In the genomic region with DNA sequence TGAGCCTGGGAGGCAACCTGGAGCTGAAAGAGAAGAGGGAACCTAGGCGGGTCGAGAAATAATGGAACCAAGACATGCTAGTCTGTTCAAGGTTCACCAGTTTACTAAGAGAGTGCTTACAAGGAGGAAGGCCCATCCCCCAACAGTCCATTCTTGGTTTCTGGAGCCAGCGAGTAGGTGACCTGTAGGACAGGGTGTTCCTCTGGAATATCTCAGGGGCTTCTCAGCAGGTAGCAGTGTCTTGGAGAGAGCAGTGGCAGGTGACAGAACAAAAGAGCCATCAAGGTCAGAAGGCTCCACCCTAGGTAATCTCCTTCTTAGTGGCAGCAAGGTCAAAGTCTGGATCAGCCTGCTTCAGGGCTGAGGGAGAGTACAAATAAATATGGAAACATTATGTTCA, we compare ENCODE assay signal across 6 mouse cellular contexts.
DNase-seq lines count a peak whose midpoint lies in the region; ATAC-seq and TF ChIP-seq lines count a peak whose summit lies in the region.
"Not testable (repeated sequence)": the region's sequence is repeated elsewhere in the genome, so short reads cannot be mapped to it uniquely, and the experiment has no call there.

No protein-coding gene starts in this region.

- TF ChIP-seq POLR2A in ES-Bruce4 (IDR thresholded peaks at IDR 0.05; ENCODE audit: insufficient read depth, low read length) = not testable (repeated sequence)

- not testable (repeated sequence) for H3K4me3 ChIP-seq in ES-Bruce4 (ENCODE audit: low read depth, low read length); ES-E14 (ENCODE audit: insufficient read depth in 1 of 2, low read depth in 1 of 2, low read length in 2 of 2, poor library complexity in 1 of 2, severe bottlenecking in 1 of 2); intestine, embryonic 16.5 days (ENCODE audit: low read length)

- not testable (repeated sequence) for TF ChIP-seq CTCF in ES-Bruce4 (IDR thresholded peaks at IDR 0.05; ENCODE audit: low read depth, low read length)

- not testable (repeated sequence) for H3K27me3 ChIP-seq in ES-Bruce4 (ENCODE audit: control insufficient read depth, insufficient read depth, low read length, poor library complexity, severe bottlenecking); intestine, embryonic 16.5 days (replicated peaks; ENCODE audit: control insufficient read depth, insufficient read depth, low read length)

- not testable (repeated sequence) for H3K4me1 ChIP-seq in ES-Bruce4 (ENCODE audit: control insufficient read depth, insufficient read depth, low read length); ES-E14 (ENCODE audit: control insufficient read depth in 2 of 2, insufficient read depth in 2 of 2, low read length in 2 of 2, poor library complexity in 1 of 2); intestine, embryonic 16.5 days (ENCODE audit: control insufficient read depth, insufficient read depth, low read length)

- not testable (repeated sequence) for H3K36me3 ChIP-seq in ES-Bruce4 (ENCODE audit: control insufficient read depth, insufficient read depth, low read length, poor library complexity, severe bottlenecking); ES-E14 (ENCODE audit: control insufficient read depth, insufficient read depth, low read length, poor library complexity, severe bottlenecking); intestine, embryonic 16.5 days (ENCODE audit: control insufficient read depth, insufficient read depth, low read length)

- in situ Hi-C loops in ES-E14 (cut with MboI; ENCODE audit: low sequenced_read_pairs in 2 of 2, unreplicated experiment in 2 of 2) = not testable (repeated sequence)

- peak; percentile 58; the same call in 1 of the 2 replicates for ATAC-seq in intestine, embryonic 16.5 days

- peak; percentile 86 for TF ChIP-seq EP300 in ES-Bruce4 (IDR thresholded peaks at IDR 0.05; ENCODE audit: insufficient read depth, low read depth, low read length)

- peak; percentile 90 for DNase-seq in ES-CJ7 (ENCODE audit: low read depth, low spot score)
- peak; percentile 41 for DNase-seq in ES-E14 (ENCODE audit: low read depth, low spot score)
- peak; percentile 81 for DNase-seq in R1 (ENCODE audit: low read depth, low spot score)
- peak; percentile 83 for DNase-seq in ZHBTc4 (ENCODE audit: low read depth, low spot score)

- peak overlapping the region; percentile 56; the same call in 1 of the 2 replicates for H3K27ac ChIP-seq in ES-Bruce4 (ENCODE audit: insufficient read depth, low read length)
- H3K27ac ChIP-seq in ES-E14 (ENCODE audit: insufficient read depth, low read depth, low read length, poor library complexity, severe bottlenecking); intestine, embryonic 16.5 days (ENCODE audit: low read length): not testable (repeated sequence)

- H3K9ac ChIP-seq in ES-Bruce4 (ENCODE audit: low read depth, poor library complexity, severe bottlenecking); ES-E14 (ENCODE audit: insufficient read depth, low read depth, low read length, poor library complexity, severe bottlenecking); intestine, embryonic 16.5 days (ENCODE audit: low read depth, low read length): not testable (repeated sequence)

- 64% methylated on average over 3 of the region's 3 CpGs for WGBS in intestine, embryonic 16.5 days

- not testable (repeated sequence) for H3K4me2 ChIP-seq in intestine, embryonic 16.5 days (ENCODE audit: low read depth, low read length)

- H3K9me3 ChIP-seq in ES-Bruce4 (replicated peaks; ENCODE audit: control insufficient read depth, insufficient read depth, low read length, poor library complexity, severe bottlenecking); ES-E14 (ENCODE audit: control insufficient read depth, insufficient read depth, low read depth, low read length); intestine, embryonic 16.5 days (ENCODE audit: control insufficient read depth, low read length): not testable (repeated sequence)
